ENCODE assay signal across 8 mouse cellular contexts in the genomic region with DNA sequence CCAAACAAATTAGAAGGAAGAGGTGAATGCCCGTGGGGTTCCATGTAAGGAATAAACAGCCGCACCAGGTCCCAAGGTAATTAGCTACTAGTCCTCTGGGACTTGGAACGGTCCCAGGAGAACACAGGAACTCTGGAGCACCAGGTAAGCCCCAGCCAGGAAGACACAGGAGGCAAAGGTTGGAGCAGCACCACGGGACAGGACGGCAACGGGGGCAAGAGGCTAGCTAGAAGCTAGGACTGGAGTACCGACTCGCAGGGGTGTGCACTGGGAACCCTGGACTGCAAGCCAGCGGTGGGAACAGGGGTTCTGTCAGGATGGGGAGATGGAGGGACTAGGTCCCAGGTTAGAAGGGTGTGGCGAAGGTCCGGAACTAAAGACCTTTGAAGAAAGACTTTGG. TPM values are rescaled to one million over a fixed set of nuclear protein-coding genes. Genes with fewer than 3 reads are reported as not detected.
A peak's percentile ranks its signal among the peaks of the same experiment; 100 is the strongest.
DNase-seq lines count a peak whose midpoint lies in the region; ATAC-seq and TF ChIP-seq lines count a peak whose summit lies in the region.

No protein-coding gene starts in this region.

- H3K36me3 ChIP-seq in intestine, embryonic 15.5 days, result no peaks in the 10 kb centered on the region
- no peaks in the 10 kb centered on the region for H3K36me3 ChIP-seq in liver, embryonic 16.5 days (ENCODE audit: control insufficient read depth, insufficient read depth)

- WGBS in intestine, embryonic 15.5 days, result 3% methylated on average over 11 of the region's 11 CpGs
- WGBS in liver, embryonic 16.5 days (ENCODE audit: insufficient replicate concordance), result 6% methylated on average over 11 of the region's 11 CpGs

- H3K27ac ChIP-seq in embryonic fibroblast, embryonic 13.5 days (ENCODE audit: insufficient read depth, low read length), result peak overlapping the region; percentile 98
- H3K27ac ChIP-seq in intestine, embryonic 15.5 days, result no peak overlapping the region
- no peak overlapping the region for H3K27ac ChIP-seq in liver, embryonic 16.5 days (ENCODE audit: low read length)

- intact Hi-C loops in heart, postnatal 25 days (cut with DNase I), result loop anchor here (5.0 kb wide), 1 partner anchor 1103 kb away; the partner anchor contains the start of genes Acsl3 and Utp14b

- H3K9me3 ChIP-seq in intestine, embryonic 15.5 days, result no peaks in the 10 kb centered on the region
- no peaks in the 10 kb centered on the region for H3K9me3 ChIP-seq in liver, embryonic 16.5 days (replicated peaks; ENCODE audit: control insufficient read depth, low read length)

- no peaks in the 10 kb centered on the region for H3K27me3 ChIP-seq in intestine, embryonic 15.5 days (replicated peaks)
- no peaks in the 10 kb centered on the region for H3K27me3 ChIP-seq in liver, embryonic 16.5 days (ENCODE audit: control insufficient read depth, insufficient read depth, low read depth, low read length)

- ATAC-seq in intestine, embryonic 15.5 days, result peak; percentile 48
- no peak for ATAC-seq in liver, embryonic 16.5 days (ENCODE audit: low read depth)

- peak; percentile 94 for DNase-seq in heart, adult 11 months
- no peak for DNase-seq in heart, postnatal 25 days (ENCODE audit: low spot score)
- peak; percentile 43 for DNase-seq in Muller cell, postnatal 12 days (ENCODE audit: inconsistent ontology term)
- DNase-seq in urinary bladder, postnatal 14 days (ENCODE audit: low spot score), result no peak
- DNase-seq in right cerebral cortex, adult 2 months (ENCODE audit: low spot score in 2 of 2), result no peak

- TF ChIP-seq POLR2A in embryonic fibroblast, embryonic 13.5 days (IDR thresholded peaks at IDR 0.05; ENCODE audit: low read depth, low read length), result peak; percentile 51

- peak overlapping the region; percentile 81 for H3K9ac ChIP-seq in intestine, embryonic 15.5 days
- H3K9ac ChIP-seq in liver, embryonic 16.5 days (ENCODE audit: low read depth, low read length), result peak overlapping the region; percentile 86

- no peak for TF ChIP-seq CTCF in embryonic fibroblast, embryonic 13.5 days (IDR thresholded peaks at IDR 0.05; ENCODE audit: borderline replicate concordance, insufficient read depth, low read length)

- peak overlapping the region; percentile 85 for H3K4me2 ChIP-seq in intestine, embryonic 15.5 days (replicated peaks)
- H3K4me2 ChIP-seq in liver, embryonic 16.5 days (ENCODE audit: low read depth, low read length), result peak overlapping the region; percentile 73

- peak overlapping the region; percentile 87 for H3K4me3 ChIP-seq in embryonic fibroblast, embryonic 13.5 days (ENCODE audit: insufficient read depth, low read length)
- peak overlapping the region; percentile 91 for H3K4me3 ChIP-seq in intestine, embryonic 15.5 days (replicated peaks)
- H3K4me3 ChIP-seq in liver, embryonic 16.5 days (ENCODE audit: low read depth, low read length), result peak overlapping the region; percentile 80

- peaks cover 6% of the 10 kb centered on the region; the same call in 1 of the 2 replicates for H3K4me1 ChIP-seq in embryonic fibroblast, embryonic 13.5 days (ENCODE audit: control insufficient read depth, insufficient read depth, low read length)
- 0 out of 2 replicates have a peak, but pooled peaks cover 12% of the 10 kb centered on the region for H3K4me1 ChIP-seq in intestine, embryonic 15.5 days (replicated peaks)
- H3K4me1 ChIP-seq in liver, embryonic 16.5 days (ENCODE audit: control insufficient read depth, low read depth, low read length), result peaks cover 23% of the 10 kb centered on the region

RNA-seq across cellular contexts. Expression of gene Mrpl44, which starts 15.2 kb away (rescaled TPM):
- total RNA-seq in heart, postnatal 25 days (2021), result 10 to 100 TPM; 69.9 to 70.4 TPM
- polyA plus RNA-seq in embryonic fibroblast, embryonic 13.5 days (2011; ENCODE audit: insufficient read length, low read depth, missing spikeins), result 14.2 and 17.3 TPM in 2 replicates
- polyA plus RNA-seq in intestine, embryonic 15.5 days (2015; fragmentation: Nextera tagmentation; extraction: Ambion mirVana), result 52.6 and 54.7 TPM in 2 replicates
- polyA plus RNA-seq in liver, embryonic 16.5 days (2015; fragmentation: Nextera tagmentation; extraction: Ambion mirVana), result 20.3 and 22.3 TPM in 2 replicates

RNA-seq across cellular contexts. Expression of gene Wdfy1, which starts 15.3 kb away (rescaled TPM):
- total RNA-seq in heart, postnatal 25 days (2021), result 10 to 100 TPM; 16.0 to 18.0 TPM
- polyA plus RNA-seq in embryonic fibroblast, embryonic 13.5 days (2011; ENCODE audit: insufficient read length, low read depth, missing spikeins), result 76.3 and 89.7 TPM in 2 replicates
- 31.3 and 33.1 TPM in 2 replicates for polyA plus RNA-seq in intestine, embryonic 15.5 days (2015; fragmentation: Nextera tagmentation; extraction: Ambion mirVana)
- polyA plus RNA-seq in liver, embryonic 16.5 days (2015; fragmentation: Nextera tagmentation; extraction: Ambion mirVana), result 13.2 and 13.6 TPM in 2 replicates

Comparison
In these comparisons a context has a peak if more than half of its experiments do, and no peak if none do; other contexts are left out.
1. DNase-seq: peak in heart, adult 11 months (single experiment) and Muller cell, postnatal 12 days (single experiment); none in heart, postnatal 25 days (single experiment), urinary bladder, postnatal 14 days (single experiment) and right cerebral cortex, adult 2 months (0 of 2).
2. Peak in every context shown above with its lines, with median percentiles within 50 percentile points of each other: H3K4me3 ChIP-seq.